Mouse (Mus musculus): ENCODE results near the gene Aktip. TPM values are rescaled to one million over a fixed set of nuclear protein-coding genes. Genes with fewer than 3 reads are reported as not detected.

Aktip gene
- total and polyA plus RNA-seq, 3 experiments = 9.3 to 13.4 (median 13.3) TPM

DNA sequence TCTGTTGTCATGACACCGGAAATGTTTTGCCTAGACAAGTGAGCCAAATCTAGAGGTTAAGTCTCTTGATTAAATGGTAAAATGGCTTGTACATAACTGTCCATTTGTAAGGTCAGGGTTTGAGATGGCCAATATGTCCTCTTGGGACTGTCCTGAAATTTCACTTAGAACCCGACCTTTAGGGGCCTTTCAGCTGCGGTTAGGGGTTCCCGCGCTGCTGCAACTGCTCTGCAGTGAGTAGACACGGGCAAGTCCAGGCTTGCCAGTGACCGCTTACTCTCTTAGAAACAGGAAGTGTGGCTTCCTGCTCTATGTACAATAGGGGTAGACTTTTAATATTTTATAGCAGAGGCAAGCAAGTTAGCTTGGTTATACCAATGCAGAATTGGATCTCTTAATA is 117.9 kb downstream of the Aktip start:
- DNase-seq (ENCODE audit: extremely low read depth) = peak; percentile 93
- Histone ChIP-seq H3K79me2 (replicated peaks; ENCODE audit: control insufficient read depth, extremely low read depth, insufficient read depth, poor library complexity, severe bottlenecking) (peaks cover 2% of the 10 kb centered on the region), H3K27ac (ENCODE audit: insufficient read depth, low read depth) (peak overlapping the region; percentile 99), H3K9ac (ENCODE audit: insufficient read depth, low read depth) (peak overlapping the region; percentile 79), H3K4me2 (ENCODE audit: insufficient read depth, low read depth, poor library complexity, severe bottlenecking) (peak overlapping the region; percentile 91), H3K4me1 (ENCODE audit: control insufficient read depth in 1 of 2, insufficient read depth in 2 of 2) (peaks cover 0 to 40% of the 10 kb centered on the region in 2 experiments; a peak in 3 of 4 replicates), H3K36me3 (replicated peaks in 1 of 2; ENCODE audit: control insufficient read depth in 1 of 2, insufficient read depth in 1 of 2, low read length in 1 of 2) (peaks cover 41 to 52% of the 10 kb centered on the region in 2 experiments), H3K4me3 (replicated peaks in 1 of 3; ENCODE audit: low read depth in 2 of 3, low read length in 2 of 3, poor library complexity in 1 of 3) (peak overlapping the region in 2 of 3 experiments; percentile 30 to 48), H3K9me3 (replicated peaks; ENCODE audit: low read length) (no peaks in the 10 kb centered on the region), H3K27me3 (replicated peaks) (no peaks in the 10 kb centered on the region)
- in situ Hi-C loops (cut with MboI; ENCODE audit: low pct_ligation_motif_present, low pct_unique_long_range_greater_than_20kb, low sequenced_read_pairs) (no loop called here), dilution Hi-C loops (cut with MboI; ENCODE audit: extremely low pct_ligation_motif_present, extremely low pct_unique_long_range_greater_than_20kb, low sequenced_read_pairs) (no loop called here)
- TF ChIP-seq ZKSCAN1 (IDR thresholded peaks at IDR 0.05; ENCODE audit: borderline replicate concordance, low read depth, low read length) = no peak
- peak; percentile 95 for TF ChIP-seq IRF4 (IDR thresholded peaks at IDR 0.05; ENCODE audit: low read depth, low read length)
- TF ChIP-seq MXI1 (IDR thresholded peaks at IDR 0.05; ENCODE audit: low read depth, low read length) = no peak
- no peak for TF ChIP-seq PAX5 (IDR thresholded peaks at IDR 0.05; ENCODE audit: low read length)
- TF ChIP-seq GABPA (IDR thresholded peaks at IDR 0.05; ENCODE audit: insufficient replicate concordance, low read depth, low read length) = no peak
- TF ChIP-seq NRF1 (IDR thresholded peaks at IDR 0.05; ENCODE audit: low read depth, low read length) = no peak; the same call in 1 of the 2 replicates
- TF ChIP-seq POLR2A (IDR thresholded peaks at IDR 0.05; ENCODE audit: low read depth, low read length) = 0 out of 2 replicates have a peak, but pooled peaks have one; percentile 29
- peak; percentile 94 for TF ChIP-seq MEF2A (IDR thresholded peaks at IDR 0.05; ENCODE audit: borderline replicate concordance, low read depth, low read length)
- TF ChIP-seq TCF12 (IDR thresholded peaks at IDR 0.05; ENCODE audit: low read depth, low read length) = peak; percentile 85
- TF ChIP-seq JUN (IDR thresholded peaks at IDR 0.05; ENCODE audit: insufficient read depth, low read depth, low read length) = peak; percentile 40; the same call in 1 of the 2 replicates
- no peak for TF ChIP-seq UBTF (IDR thresholded peaks at IDR 0.05; ENCODE audit: low read depth, low read length)
- TF ChIP-seq NELFE (IDR thresholded peaks at IDR 0.05; ENCODE audit: low read depth, low read length) = 0 out of 2 replicates have a peak, but pooled peaks have one; percentile 40
- TF ChIP-seq ETS1 (conservative IDR thresholded peaks at IDR 0.05; ENCODE audit: low read depth, low read length) = peak; percentile 81
- TF ChIP-seq HCFC1 (IDR thresholded peaks at IDR 0.05; ENCODE audit: low read depth, low read length) = peak; percentile 54
- 0 out of 2 replicates have a peak, but pooled peaks have one; percentile 19 for TF ChIP-seq ZMIZ1 (IDR thresholded peaks at IDR 0.05; ENCODE audit: low read depth, low read length)
- TF ChIP-seq MYC (IDR thresholded peaks at IDR 0.05; ENCODE audit: low read depth, low read length) = peak; percentile 76
- TF ChIP-seq POLR2AphosphoS2 (IDR thresholded peaks at IDR 0.05; ENCODE audit: low read depth, low read length) = no peak
- peak; percentile 100 for TF ChIP-seq CHD1 (IDR thresholded peaks at IDR 0.05; ENCODE audit: low read depth, low read length)
- no peak for TF ChIP-seq ZC3H11A (IDR thresholded peaks at IDR 0.05; ENCODE audit: low read depth, low read length)
- TF ChIP-seq KAT2A (IDR thresholded peaks at IDR 0.05; ENCODE audit: insufficient replicate concordance, low read length) = 0 out of 2 replicates have a peak, but pooled peaks have one; percentile 37
- peak; percentile 77; the same call in 1 of the 2 replicates for TF ChIP-seq SIN3A (IDR thresholded peaks at IDR 0.05; ENCODE audit: low read length)
- no peak for TF ChIP-seq ZNF384 (IDR thresholded peaks at IDR 0.05; ENCODE audit: low read depth, low read length)
- peak; percentile 99 for TF ChIP-seq E2F4 (IDR thresholded peaks at IDR 0.05; ENCODE audit: insufficient replicate concordance, low read depth, low read length)
- TF ChIP-seq ELF1 (IDR thresholded peaks at IDR 0.05; ENCODE audit: low read depth, low read length) = peak; percentile 87
- peak; percentile 65 for TF ChIP-seq MAX (IDR thresholded peaks at IDR 0.05; ENCODE audit: low read length)
- peak; percentile 14; the same call in 1 of the 2 replicates for TF ChIP-seq TBP (conservative IDR thresholded peaks at IDR 0.05; ENCODE audit: low read depth, low read length)
- peak; percentile 74 for TF ChIP-seq MAFK (IDR thresholded peaks at IDR 0.05; ENCODE audit: insufficient replicate concordance, low read length)
- peak; percentile 99 for TF ChIP-seq EP300 (IDR thresholded peaks at IDR 0.05; ENCODE audit: low read length)
- no peak for TF ChIP-seq MAZ (IDR thresholded peaks at IDR 0.05; ENCODE audit: low read depth, low read length)
- TF ChIP-seq USF2 (conservative IDR thresholded peaks at IDR 0.05; ENCODE audit: low read depth, low read length) = no peak
- no peak for TF ChIP-seq SMC3 (IDR thresholded peaks at IDR 0.05; ENCODE audit: low read depth, low read length)
- TF ChIP-seq JUND (conservative IDR thresholded peaks at IDR 0.05; ENCODE audit: low read depth, low read length) = no peak
- TF ChIP-seq RCOR1 (conservative IDR thresholded peaks at IDR 0.05; ENCODE audit: low read depth, low read length) = peak; percentile 64
- peak; percentile 80 for TF ChIP-seq CHD2 (IDR thresholded peaks at IDR 0.05; ENCODE audit: low read length)
- TF ChIP-seq USF1 (IDR thresholded peaks at IDR 0.05; ENCODE audit: low read depth, low read length) = no peak
- peak; percentile 77 for TF ChIP-seq BHLHE40 (IDR thresholded peaks at IDR 0.05; ENCODE audit: low read depth, low read length)
- TF ChIP-seq RAD21 (IDR thresholded peaks at IDR 0.05; ENCODE audit: low read depth, low read length) = no peak
- no peak for TF ChIP-seq CTCF (conservative IDR thresholded peaks at IDR 0.05 in 1 of 2, IDR thresholded peaks at IDR 0.05 in 1 of 2; ENCODE audit: low read depth in 2 of 2, low read length in 2 of 2)
